Mouse (Mus musculus) adrenal gland, postnatal 25 days (tissue): ENCODE measurements around the gene Syne2. TPM values are rescaled to one million over a fixed set of nuclear protein-coding genes. Genes with fewer than 3 reads are reported as not detected.

Experiments used
- DNase-seq: peaks from one replicate; pipeline ENCODE4 v3.0.0; 2021; ENCODE audit warnings: mixed read lengths
- total RNA-seq: library from RNA; stranded (reverse); gene quantifications from 2 replicates; pipeline ENCODE4 v1.2.3, GENCODE M21; 2021

Gene Syne2
- total RNA-seq, 1 experiment from 2014 or later = 67.7 TPM

DNA sequence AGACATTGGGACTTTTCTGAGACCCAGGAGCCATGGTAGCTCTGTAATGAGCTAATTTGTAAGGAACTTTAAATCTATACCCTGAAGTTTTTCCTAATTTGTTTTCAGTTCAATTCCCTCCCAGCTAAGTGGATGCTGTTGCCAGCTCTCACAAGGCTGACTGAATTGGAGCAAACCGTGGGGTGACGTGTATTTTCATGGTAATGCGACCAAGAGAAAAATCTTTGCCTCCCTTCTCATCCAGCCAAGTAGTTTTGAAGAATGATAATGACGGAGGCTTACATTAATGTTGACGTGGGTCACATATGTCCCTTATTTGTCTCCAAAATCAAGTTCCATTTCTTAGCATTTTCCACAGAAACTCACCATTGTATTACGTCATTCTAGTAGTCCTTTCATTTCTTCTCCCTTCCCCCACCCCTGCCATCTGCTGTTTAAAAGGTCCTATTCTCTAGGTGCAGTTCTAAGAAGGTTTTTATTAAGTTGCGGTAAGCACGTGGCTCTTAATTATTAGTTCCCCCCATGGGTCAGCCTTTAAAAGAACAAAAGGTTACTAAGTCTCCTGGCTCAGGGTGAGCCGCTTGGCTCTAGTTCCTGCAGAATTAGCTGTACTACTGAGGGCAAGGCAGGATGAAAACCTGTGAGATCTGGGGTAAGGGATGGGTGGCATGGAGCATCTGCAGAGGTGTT, 55.8 kb downstream of the Syne2 start:
- no peak for DNase-seq

DNA sequence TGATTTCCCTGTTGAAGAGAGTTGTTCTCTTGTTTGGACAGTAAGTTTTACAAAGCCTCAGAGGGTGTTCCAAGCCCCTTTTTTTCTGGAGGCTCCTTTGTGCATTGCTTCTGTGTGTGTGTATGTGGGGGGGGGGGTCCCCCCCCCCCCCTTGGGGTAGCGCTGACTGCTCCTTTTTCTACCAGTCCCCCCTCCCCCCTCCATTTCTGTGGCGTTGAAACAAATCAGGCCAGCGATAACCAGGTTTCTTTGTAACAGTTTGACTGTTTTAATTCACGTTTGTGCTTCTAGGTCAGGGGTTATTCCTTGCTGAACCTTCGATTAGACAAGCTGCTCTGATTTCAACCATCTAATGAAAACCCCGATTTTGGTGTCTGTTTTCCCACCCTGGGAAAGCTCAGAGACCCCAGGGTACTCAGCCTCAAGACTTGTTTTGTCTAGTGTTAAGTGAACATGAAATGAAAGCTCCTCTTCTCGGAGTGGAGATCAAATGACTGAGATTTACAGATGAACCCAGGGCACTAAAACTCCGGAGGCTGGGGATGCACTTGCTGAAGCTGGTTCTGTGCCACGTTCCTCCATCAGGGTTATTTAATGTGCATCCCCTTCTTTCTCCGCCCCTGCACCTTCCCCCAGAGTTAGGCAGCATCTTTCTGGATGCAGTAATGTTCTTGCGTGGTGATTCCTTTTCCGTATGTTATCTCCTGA, 56.5 kb downstream of the Syne2 start:
- no peak for DNase-seq

- no peak for DNase-seq
Measured at GRCm38 (mm10) chr12:75879636-75880317, 61.8 kb downstream of the Syne2 start.

DNA sequence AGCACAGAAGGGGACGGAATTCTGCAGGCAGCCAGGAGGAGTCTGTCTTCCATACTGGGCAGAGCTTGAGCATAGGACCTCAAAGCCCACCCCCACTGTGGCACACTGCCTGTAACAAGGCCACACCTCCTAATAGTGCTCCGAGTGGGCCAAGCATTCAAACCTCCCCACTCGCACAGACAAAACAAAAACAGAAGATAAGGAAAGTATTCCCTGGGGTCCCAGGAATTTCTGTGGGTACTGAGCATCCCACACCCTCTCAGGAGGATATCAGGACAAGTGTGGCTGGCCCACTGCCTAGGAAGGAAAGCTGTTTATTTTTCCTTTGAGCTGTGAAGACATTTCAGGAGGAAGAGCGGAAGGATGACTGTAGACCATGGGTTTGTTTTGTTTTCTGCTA, 63.6 kb downstream of the Syne2 start:
- no peak for DNase-seq

DNA sequence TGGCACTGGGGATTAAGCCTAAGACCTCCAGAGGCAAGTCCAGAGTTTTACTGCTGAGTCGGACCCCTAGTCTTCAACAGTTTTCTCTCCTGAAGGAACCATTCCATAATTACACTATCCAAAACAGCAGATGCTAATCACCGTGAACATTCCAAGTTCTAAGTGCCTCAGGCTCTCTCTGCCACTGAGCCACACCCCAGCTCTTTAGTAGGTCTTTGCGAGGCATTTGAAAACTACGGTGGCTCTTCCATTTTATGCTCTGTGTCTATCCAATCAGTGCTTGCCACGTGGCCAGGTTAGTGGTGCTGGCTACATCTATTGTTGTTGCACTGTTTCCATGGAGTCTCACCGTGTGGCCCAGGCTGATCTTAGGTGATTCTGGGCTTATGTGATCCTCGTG, 68.2 kb downstream of the Syne2 start:
- DNase-seq = no peak

GRCm38 (mm10) chr12:75886946-75887345, 69.0 kb downstream of the Syne2 start:
- no peak for DNase-seq

DNA sequence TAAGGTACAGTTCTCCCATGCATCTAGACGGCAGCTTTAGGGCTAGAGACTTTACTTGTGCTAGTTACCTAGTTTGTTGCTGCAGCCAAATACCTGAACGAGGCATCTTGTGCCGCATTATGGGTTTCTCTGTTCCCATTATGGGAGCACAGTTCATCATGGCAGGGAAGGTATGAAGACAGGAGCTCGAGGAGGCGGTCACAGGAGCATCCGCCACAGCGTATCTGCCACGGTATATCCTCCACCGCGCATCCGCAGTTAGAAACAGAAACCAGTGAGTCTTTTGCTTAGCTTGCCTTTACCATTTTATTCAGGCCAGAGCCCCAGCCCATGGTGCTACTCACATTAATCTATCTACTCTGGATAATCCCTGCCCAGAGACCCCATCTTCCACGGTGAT, 70.8 kb downstream of the Syne2 start:
- no peak for DNase-seq

DNA sequence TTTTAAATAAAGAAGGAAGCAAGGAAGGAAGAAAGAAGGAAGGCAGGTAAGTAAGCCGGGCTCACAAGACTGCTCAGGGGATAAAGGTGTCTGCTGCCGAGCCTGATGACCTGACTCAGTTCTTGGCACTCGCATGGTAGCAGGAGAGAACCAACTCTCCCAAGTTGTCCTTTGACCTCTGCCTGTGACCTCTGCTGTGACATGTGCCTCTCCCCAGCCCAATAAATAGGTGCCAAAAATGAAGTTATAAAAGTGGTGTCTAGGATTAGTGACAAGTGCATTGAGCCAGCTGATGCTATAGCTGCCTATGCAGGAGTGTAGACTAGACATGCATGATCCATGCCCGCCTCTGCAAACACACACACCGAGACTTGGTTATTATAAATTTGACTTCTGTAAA, 73.3 kb downstream of the Syne2 start:
- DNase-seq = no peak

DNA sequence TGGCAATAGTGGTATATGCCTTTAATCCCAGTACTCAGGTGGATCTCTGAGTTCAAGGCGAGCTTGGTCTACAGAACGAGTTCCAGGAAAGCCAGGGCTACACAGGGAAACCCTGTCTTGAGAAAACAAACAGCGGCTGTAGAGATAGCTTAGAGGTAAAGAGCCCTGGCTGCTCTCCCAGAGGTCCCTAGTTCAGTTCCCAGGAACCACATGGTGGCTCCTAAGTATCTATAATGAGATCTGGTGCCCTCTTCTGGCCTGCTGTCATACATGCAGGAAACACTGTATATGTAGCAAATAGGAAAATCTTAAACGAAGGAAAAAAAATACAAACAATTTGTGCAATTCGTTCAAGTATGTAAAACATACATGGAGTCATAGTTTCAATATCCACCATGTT, 75.5 kb downstream of the Syne2 start:
- DNase-seq = no peak

GRCm38 (mm10) chr12:75894316-75894997, 76.5 kb downstream of the Syne2 start:
- no peak for DNase-seq

DNA sequence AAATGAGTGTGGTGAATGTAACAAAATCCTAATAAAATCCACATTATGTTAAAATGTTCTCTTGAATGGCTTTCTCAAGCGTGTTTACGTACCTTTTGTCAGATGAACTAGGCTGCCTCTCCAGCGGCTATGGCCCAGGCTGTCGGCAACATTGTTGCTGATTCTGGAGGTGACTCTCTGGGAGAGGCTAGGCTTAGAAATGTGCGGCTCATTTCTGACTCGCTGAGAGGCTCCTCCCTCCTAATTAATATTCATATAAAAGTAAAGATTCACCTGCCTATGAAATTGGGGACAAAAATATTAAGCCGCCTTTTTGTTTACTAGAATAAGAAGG, 77.0 kb downstream of the Syne2 start:
- no peak for DNase-seq

GRCm38 (mm10) chr12:75897793-75898192, 79.9 kb downstream of the Syne2 start:
- DNase-seq = peak; percentile 42

DNA sequence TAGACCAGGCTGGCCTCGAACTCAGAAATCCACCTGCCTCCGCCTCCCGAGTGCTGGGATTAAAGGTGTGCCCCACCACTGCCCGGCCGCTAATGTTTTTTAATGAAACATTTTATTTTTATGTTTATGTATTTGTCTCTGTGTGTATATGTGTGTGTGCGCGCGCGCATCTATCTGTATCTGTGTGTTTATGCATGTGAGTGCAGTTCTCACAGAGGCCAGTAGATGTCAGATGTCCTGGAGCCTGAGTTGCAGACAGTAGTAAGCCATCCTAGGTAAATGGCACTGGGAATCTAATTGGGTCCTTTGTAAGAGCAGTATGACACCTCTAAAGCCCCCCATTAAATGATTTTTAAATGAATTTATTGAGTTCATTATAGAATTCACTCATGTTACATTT, 83.8 kb downstream of the Syne2 start:
- DNase-seq = no peak

DNA sequence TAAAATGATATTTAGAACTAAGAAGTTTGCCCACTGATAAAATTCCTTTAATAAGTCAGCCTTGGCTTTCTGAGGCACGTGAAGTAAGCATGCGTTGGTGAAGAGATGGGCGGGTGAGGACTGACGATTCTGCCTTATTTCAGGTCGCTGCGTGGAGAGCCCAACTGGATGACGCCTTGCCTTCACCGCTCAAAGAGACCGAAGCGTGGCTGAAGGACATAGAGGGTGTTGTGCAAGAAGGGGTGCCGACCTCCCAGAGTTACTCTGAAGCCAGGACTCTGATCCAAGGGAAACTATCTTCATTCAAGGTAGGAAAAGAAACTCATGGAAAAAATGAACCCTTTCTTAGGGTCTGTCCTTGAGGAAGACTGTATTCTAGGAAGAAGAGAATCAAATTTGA, 86.1 kb downstream of the Syne2 start:
- no peak for DNase-seq

- DNase-seq = no peak
Measured at GRCm38 (mm10) chr12:75905304-75905703, 87.4 kb downstream of the Syne2 start.

DNA sequence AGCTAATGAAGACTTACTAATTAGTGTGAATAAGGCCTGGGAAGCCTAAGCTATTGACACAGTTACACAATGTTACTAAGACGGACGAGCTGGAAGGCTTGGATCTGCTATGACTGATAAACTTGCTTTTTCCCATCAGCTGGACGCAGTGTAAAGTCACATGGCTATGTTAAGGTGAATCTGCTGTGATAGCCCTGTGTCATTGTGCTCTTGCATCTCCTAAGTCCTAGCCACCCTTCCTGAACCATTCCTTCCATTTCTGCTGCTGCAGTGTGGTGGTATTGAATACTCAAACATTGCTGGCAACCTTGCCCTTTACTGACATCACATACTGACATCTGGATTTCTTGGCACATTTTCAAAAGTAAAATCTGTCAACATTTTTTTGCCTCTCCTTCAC, 90.5 kb downstream of the Syne2 start:
- DNase-seq = no peak

DNA sequence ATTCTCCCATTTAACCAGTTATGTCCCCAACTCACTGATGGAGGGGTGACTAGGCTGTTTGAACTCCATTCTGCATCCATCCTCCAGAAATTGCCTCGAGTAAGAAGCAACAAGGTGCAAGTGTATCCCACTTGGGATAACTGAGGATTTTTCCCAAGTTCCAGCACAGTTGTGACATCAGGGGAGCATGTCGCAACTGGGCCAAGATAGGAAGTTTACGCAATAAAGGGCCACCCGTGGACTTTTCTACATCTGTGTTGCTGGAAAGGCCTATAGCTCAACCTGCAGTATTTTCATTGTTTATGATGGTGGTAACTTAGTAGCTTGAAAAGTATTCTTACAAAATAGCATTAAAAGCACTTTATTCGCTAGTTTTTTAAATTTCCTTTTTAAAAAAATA, 97.8 kb downstream of the Syne2 start:
- DNase-seq = no peak

- no peak for DNase-seq
Measured at GRCm38 (mm10) chr12:75918415-75918814, 100.5 kb downstream of the Syne2 start.

DNA sequence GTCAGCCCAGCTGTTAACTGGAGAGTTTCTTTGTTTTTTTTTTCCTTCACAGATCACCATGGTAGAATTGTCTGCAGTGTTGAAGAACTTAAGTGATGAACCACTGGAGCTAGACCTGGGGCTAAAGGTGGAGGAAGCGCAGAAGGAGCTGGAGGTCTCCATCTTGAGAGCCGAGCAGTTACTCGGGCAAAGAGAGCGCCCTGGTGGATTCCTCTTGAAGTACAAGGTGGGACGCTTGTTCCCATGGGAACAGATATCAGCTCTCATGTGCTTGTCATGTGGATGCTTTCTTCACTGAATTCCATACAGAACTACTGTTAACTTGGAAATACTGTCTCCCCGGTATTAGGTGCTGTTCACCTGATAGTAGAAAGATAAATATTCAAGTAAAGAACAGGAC, 101.0 kb downstream of the Syne2 start:
- DNase-seq = peak; percentile 11

DNA sequence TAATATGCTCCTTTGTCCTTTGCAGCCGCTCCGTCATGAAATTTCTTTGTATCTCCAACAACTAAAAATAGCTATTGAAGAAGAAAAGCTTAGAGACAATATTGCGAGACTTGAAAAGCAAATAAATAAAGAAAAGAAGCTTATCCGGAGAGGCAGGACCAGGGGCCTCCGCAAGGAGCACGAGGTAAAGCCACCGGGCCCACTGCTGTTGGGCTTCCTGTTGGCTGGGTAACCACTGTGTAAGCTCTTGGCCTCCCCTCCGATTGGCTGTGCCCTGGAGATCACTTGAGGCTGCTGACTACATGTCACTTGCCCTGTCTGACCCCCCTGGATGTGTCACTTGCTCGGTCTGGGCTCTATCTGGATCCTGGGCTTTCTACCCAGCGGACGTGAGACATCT, 105.0 kb downstream of the Syne2 start:
- no peak for DNase-seq

GRCm38 (mm10) chr12:75924852-75925251, 106.9 kb downstream of the Syne2 start:
- no peak for DNase-seq

- no peak for DNase-seq
Measured at GRCm38 (mm10) chr12:75927596-75927995, 109.7 kb downstream of the Syne2 start.

- no peak for DNase-seq
Measured at GRCm38 (mm10) chr12:75933561-75933960, 115.6 kb downstream of the Syne2 start.
